Comparison of ENCODE assay signal across 8 mouse cellular contexts in the genomic region with DNA sequence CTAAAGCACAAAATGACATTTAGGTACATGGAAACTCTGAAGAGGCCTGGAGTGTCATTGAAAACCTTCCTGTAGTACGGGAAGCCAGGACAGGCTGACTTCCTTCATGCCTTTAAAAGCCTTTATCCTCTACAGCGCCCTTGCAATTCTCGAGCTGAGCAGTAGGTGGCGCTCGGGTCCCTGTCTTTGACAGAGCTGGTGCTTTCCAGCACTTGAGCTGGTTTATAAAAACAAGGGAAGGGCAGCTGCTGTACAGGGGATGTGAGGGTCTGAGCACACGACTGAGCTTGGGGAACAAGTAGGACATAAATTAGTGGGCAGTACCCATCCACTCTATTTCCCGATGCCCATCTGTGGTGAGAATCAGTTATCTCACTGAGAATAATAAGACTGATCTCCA.
DNase-seq lines count a peak whose midpoint lies in the region; ATAC-seq and TF ChIP-seq lines count a peak whose summit lies in the region.

No protein-coding gene starts in this region.

- H3K27ac ChIP-seq in kidney, adult 2 months (ENCODE audit: insufficient read depth, low read depth, low read length) = no peak overlapping the region
- H3K27ac ChIP-seq in limb, embryonic 11.5 days (replicated peaks; ENCODE audit: low read depth, low read length) = no peak overlapping the region

- peak overlapping the region; percentile 15; the same call in 1 of the 2 replicates for H3K4me2 ChIP-seq in limb, embryonic 11.5 days (ENCODE audit: low read depth, severe bottlenecking)

- TF ChIP-seq CTCF in kidney, adult 2 months (conservative IDR thresholded peaks at IDR 0.05; ENCODE audit: insufficient read depth, insufficient read length, low read depth, low read length) = peak; percentile 99

- H3K4me1 ChIP-seq in kidney, adult 2 months (ENCODE audit: control insufficient read depth, insufficient read depth, low read length) = peaks cover 3% of the 10 kb centered on the region; the same call in 1 of the 2 replicates
- H3K4me1 ChIP-seq in limb, embryonic 11.5 days (ENCODE audit: control insufficient read depth, insufficient read depth, low read length) = peaks cover 28% of the 10 kb centered on the region

- no peak overlapping the region for H3K4me3 ChIP-seq in kidney, adult 2 months (ENCODE audit: insufficient read depth, low read depth, low read length)
- no peak overlapping the region for H3K4me3 ChIP-seq in limb, embryonic 11.5 days (ENCODE audit: low read depth, low read length)

- no peaks in the 10 kb centered on the region for H3K27me3 ChIP-seq in kidney, adult 2 months (replicated peaks; ENCODE audit: control insufficient read depth, insufficient read depth, low read length)
- H3K27me3 ChIP-seq in limb, embryonic 11.5 days (ENCODE audit: control insufficient read depth, insufficient read depth, low read length) = no peaks in the 10 kb centered on the region

- no peaks in the 10 kb centered on the region for H3K36me3 ChIP-seq in kidney, adult 2 months (ENCODE audit: control insufficient read depth, insufficient read depth, low read length)
- no peaks in the 10 kb centered on the region for H3K36me3 ChIP-seq in limb, embryonic 11.5 days (ENCODE audit: control insufficient read depth, insufficient read depth, low read length)

- no peak overlapping the region for H3K9ac ChIP-seq in limb, embryonic 11.5 days (ENCODE audit: low read length)

- H3K9me3 ChIP-seq in limb, embryonic 11.5 days (ENCODE audit: control insufficient read depth, low read length) = no peaks in the 10 kb centered on the region

- TF ChIP-seq POLR2A in kidney, adult 2 months (IDR thresholded peaks at IDR 0.05; ENCODE audit: low read depth, low read length) = no peak

- ATAC-seq in limb, embryonic 11.5 days (ENCODE audit: insufficient number of reproducible peaks, low FRiP score, low TSS enrichment, low read depth) = no peak
- peak; percentile 58 for ATAC-seq in monocyte, adult 5-6 weeks (replicated peaks; ENCODE audit: insufficient number of reproducible peaks, low FRiP score, low TSS enrichment, poor library complexity, severe bottlenecking)

- under 1% methylated on average over 7 of the region's 7 CpGs for WGBS in kidney, adult 2 months
- 4% methylated on average over 7 of the region's 7 CpGs for WGBS in limb, embryonic 11.5 days

- DNase-seq in 3134 (ENCODE audit: extremely low read depth, insufficient read length, low spot score) = peak; percentile 25
- peak; percentile 93 for DNase-seq in adrenal gland, adult 2 months
- peak; percentile 93 for DNase-seq in embryo, embryonic 11 days
- DNase-seq in heart, adult 11 months = peak; percentile 98
- DNase-seq in kidney, adult 2 months = peak; percentile 96
- peak; percentile 100 for DNase-seq in limb, embryonic 11.5 days (ENCODE audit: low spot score)
- peak; percentile 88 to 91 for DNase-seq in spleen, postnatal 36 days (ENCODE audit: low spot score in 2 of 2)

Comparison
In these comparisons a context has a peak if more than half of its experiments do, and no peak if none do; other contexts are left out.
1. DNase-seq: peak in every context shown above with its lines; median percentile 100 in limb, embryonic 11.5 days; 98 in heart, adult 11 months; 96 in kidney, adult 2 months; 93 in adrenal gland, adult 2 months; 93 in embryo, embryonic 11 days; 90 in spleen, postnatal 36 days; 25 in 3134.